Mouse (Mus musculus) cerebellum, postnatal 4 days (tissue): ENCODE data around the gene Arid3b.

Experiments used
- DNase-seq, 2 experiments: peaks; one replicate each; pipeline ENCODE4 v3.0.0; 2022; ENCODE audit warnings: low spot score in 2 of 2, mixed read lengths in 1 of 2

Gene Arid3b

GRCm38 (mm10) chr9:57748137-57748536 lies 88.5 kb downstream of the Arid3b start:
- no peak for DNase-seq

GRCm38 (mm10) chr9:57747067-57747466 lies 89.5 kb downstream of the Arid3b start:
- DNase-seq = no peak

GRCm38 (mm10) chr9:57744462-57745091 lies 92.0 kb downstream of the Arid3b start:
- DNase-seq = no peak
